Mouse (Mus musculus) hindbrain, embryonic 16.5 days (tissue): ENCODE measurements around the gene Slc22a7. TPM values are rescaled to one million over a fixed set of nuclear protein-coding genes. Genes with fewer than 3 reads are reported as not detected.

Source experiments
- ATAC-seq: fragments of 200-750 bp; cut with Nextera tagmentation; 2 replicates; pipeline ENCODE4 v1.8.0; 2017; ENCODE audit warnings: moderate TSS enrichment, moderate library complexity
- H3K27ac ChIP-seq: fragments of 300-500 bp; sonication (generic); 2 replicates; pipeline ENCODE4 v1.5.1; 2014; ENCODE audit warnings: low read depth, mild to moderate bottlenecking, control low read depth, low read length, moderate library complexity
- H3K27me3 ChIP-seq: fragments of 300-500 bp; sonication (generic); replicated peaks from 2 replicates; pipeline ENCODE4 v1.6.1; 2014; ENCODE audit warnings: low read length; ENCODE audit not compliant: control insufficient read depth, insufficient read depth
- H3K36me3 ChIP-seq: fragments of 300-500 bp; sonication (generic); 2 replicates; pipeline ENCODE4 v1.6.1; 2014; ENCODE audit warnings: mild to moderate bottlenecking, low read length, moderate library complexity, mixed read lengths; ENCODE audit not compliant: control insufficient read depth, insufficient read depth
- H3K4me1 ChIP-seq: fragments of 300-500 bp; sonication (generic); 2 replicates; pipeline ENCODE4 v1.6.1; 2014; ENCODE audit warnings: low read depth, low read length; ENCODE audit not compliant: control insufficient read depth, insufficient read depth
- H3K4me2 ChIP-seq: fragments of 300-500 bp; sonication (generic); 2 replicates; pipeline ENCODE4 v1.6.1; 2014; ENCODE audit warnings: mild to moderate bottlenecking, low read length, control low read depth, moderate library complexity
- H3K4me3 ChIP-seq: fragments of 300-500 bp; sonication (generic); 2 replicates; pipeline ENCODE4 v1.5.1; 2014; ENCODE audit warnings: mild to moderate bottlenecking, low read length, control low read depth, moderate library complexity
- H3K9ac ChIP-seq: fragments of 300-500 bp; sonication (generic); 2 replicates; pipeline ENCODE4 v1.6.1; 2014; ENCODE audit warnings: low read depth, mild to moderate bottlenecking, control low read depth, low read length, moderate library complexity
- H3K9me3 ChIP-seq: fragments of 300-500 bp; sonication (generic); 2 replicates; pipeline ENCODE4 v1.6.1; 2014; ENCODE audit warnings: mild to moderate bottlenecking, low read length, moderate library complexity; ENCODE audit not compliant: control insufficient read depth
- WGBS: fragments of 180-500 bp; shearing (Covaris S2); extraction: QIAGEN DNeasy Blood & Tissue Kit; methylation state at CpG from one replicate; pipeline ENCODE4 v1.1.7; 2014; 5-methylcytosine and 5-hydroxymethylcytosine counted together
- polyA plus RNA-seq: library from polyadenylated mRNA; unstranded; fragments of >200 nt; fragmentation: Nextera tagmentation; extraction: Ambion mirVana; gene quantifications from 2 replicates; pipeline ENCODE4 v1.2.1, GENCODE M21; 2015

Gene Slc22a7
- polyA plus RNA-seq, 1 experiment from 2014 or later, result not detected

- H3K9me3 ChIP-seq, result no peaks in the 10 kb centered on the region
- no peaks in the 10 kb centered on the region for H3K4me1 ChIP-seq
- H3K9ac ChIP-seq, result no peak overlapping the region
- H3K4me3 ChIP-seq, result no peak overlapping the region
- ATAC-seq, result no peak
- no peak overlapping the region for H3K4me2 ChIP-seq
- WGBS, result 84% methylated on average over 5 of the region's 5 CpGs
- peaks cover 21% of the 10 kb centered on the region; the same call in 1 of the 2 replicates for H3K36me3 ChIP-seq
- no peaks in the 10 kb centered on the region for H3K27me3 ChIP-seq
- H3K27ac ChIP-seq, result no peak overlapping the region
Observed at GRCm38 (mm10) chr17:46462226-46462625, 24.0 kb upstream of the Slc22a7 start.

- H3K4me1 ChIP-seq, result no peaks in the 10 kb centered on the region
- no peaks in the 10 kb centered on the region for H3K9me3 ChIP-seq
- no peak overlapping the region for H3K27ac ChIP-seq
- H3K36me3 ChIP-seq, result peaks cover 13% of the 10 kb centered on the region; the same call in 1 of the 2 replicates
- ATAC-seq, result no peak
- H3K27me3 ChIP-seq, result 0 out of 2 replicates have a peak, but pooled peaks cover 2% of the 10 kb centered on the region
- 20% methylated on average over 8 of the region's 8 CpGs for WGBS
- H3K9ac ChIP-seq, result 0 out of 2 replicates have a peak overlapping the region, but pooled peaks have one; percentile 14
- peak overlapping the region; percentile 32 for H3K4me2 ChIP-seq
- 0 out of 2 replicates have a peak overlapping the region, but pooled peaks have one; percentile 8 for H3K4me3 ChIP-seq
Observed at GRCm38 (mm10) chr17:46461347-46461746, 23.1 kb upstream of the Slc22a7 start.

GRCm38 (mm10) chr17:46460673-46461072, 22.4 kb upstream of the Slc22a7 start:
- Histone ChIP-seq H3K4me3 (peak overlapping the region; percentile 8; the same call in 1 of the 2 replicates), H3K9ac (no peak overlapping the region), H3K4me1 (peaks cover 2% of the 10 kb centered on the region; the same call in 1 of the 2 replicates), H3K4me2 (peak overlapping the region; percentile 32), H3K27me3 (0 out of 2 replicates have a peak, but pooled peaks cover 2% of the 10 kb centered on the region), H3K27ac (no peak overlapping the region), H3K9me3 (no peaks in the 10 kb centered on the region), H3K36me3 (peaks cover 10% of the 10 kb centered on the region; the same call in 1 of the 2 replicates)
- WGBS, result 4% methylated on average over 31 of the region's 32 CpGs
- no peak for ATAC-seq

- Histone ChIP-seq H3K4me2 (no peak overlapping the region), H3K4me1 (peaks cover 21% of the 10 kb centered on the region), H3K36me3 (0 out of 2 replicates have a peak, but pooled peaks cover 3% of the 10 kb centered on the region), H3K9me3 (no peaks in the 10 kb centered on the region), H3K27ac (no peak overlapping the region), H3K9ac (no peak overlapping the region), H3K4me3 (no peak overlapping the region), H3K27me3 (0 out of 2 replicates have a peak, but pooled peaks cover 2% of the 10 kb centered on the region)
- ATAC-seq, result no peak
- WGBS, result 48% methylated on average over 3 of the region's 3 CpGs
Observed at GRCm38 (mm10) chr17:46458439-46458838, 20.2 kb upstream of the Slc22a7 start.

GRCm38 (mm10) chr17:46457791-46458190, 19.5 kb upstream of the Slc22a7 start:
- no peak overlapping the region for H3K4me3 ChIP-seq
- 0 out of 2 replicates have a peak, but pooled peaks cover 3% of the 10 kb centered on the region for H3K36me3 ChIP-seq
- ATAC-seq, result no peak
- WGBS, result 18% methylated on average over 10 of the region's 10 CpGs
- H3K27me3 ChIP-seq, result 0 out of 2 replicates have a peak, but pooled peaks cover 2% of the 10 kb centered on the region
- no peak overlapping the region for H3K27ac ChIP-seq
- no peak overlapping the region for H3K4me2 ChIP-seq
- H3K9me3 ChIP-seq, result no peaks in the 10 kb centered on the region
- peaks cover 21% of the 10 kb centered on the region for H3K4me1 ChIP-seq
- H3K9ac ChIP-seq, result no peak overlapping the region

- Histone ChIP-seq H3K9ac (peak overlapping the region; percentile 36), H3K27me3 (0 out of 2 replicates have a peak, but pooled peaks cover 2% of the 10 kb centered on the region), H3K27ac (no peak overlapping the region), H3K4me3 (peak overlapping the region; percentile 31), H3K36me3 (peaks cover 2% of the 10 kb centered on the region; the same call in 1 of the 2 replicates), H3K4me2 (peak overlapping the region; percentile 69), H3K9me3 (no peaks in the 10 kb centered on the region), H3K4me1 (peaks cover 21% of the 10 kb centered on the region)
- 2% methylated on average over 33 of the region's 33 CpGs for WGBS
- peak; percentile 5; the same call in 1 of the 2 replicates for ATAC-seq
Observed at GRCm38 (mm10) chr17:46455110-46455691, 16.9 kb upstream of the Slc22a7 start.

GRCm38 (mm10) chr17:46454539-46454938, 16.3 kb upstream of the Slc22a7 start:
- Histone ChIP-seq H3K27ac (no peak overlapping the region), H3K4me2 (peak overlapping the region; percentile 69), H3K9ac (peak overlapping the region; percentile 4; the same call in 1 of the 2 replicates), H3K9me3 (no peaks in the 10 kb centered on the region), H3K27me3 (0 out of 2 replicates have a peak, but pooled peaks cover 2% of the 10 kb centered on the region), H3K4me1 (peaks cover 21% of the 10 kb centered on the region), H3K36me3 (no peaks in the 10 kb centered on the region; the same call in 1 of the 2 replicates), H3K4me3 (peak overlapping the region; percentile 31; the same call in 1 of the 2 replicates)
- 3% methylated on average over 9 of the region's 9 CpGs for WGBS
- ATAC-seq, result peak; percentile 28

GRCm38 (mm10) chr17:46453970-46454411, 15.7 kb upstream of the Slc22a7 start:
- peak; percentile 25; the same call in 1 of the 2 replicates for ATAC-seq
- Histone ChIP-seq H3K27ac (no peak overlapping the region), H3K4me1 (peaks cover 21% of the 10 kb centered on the region), H3K4me2 (peak overlapping the region; percentile 69), H3K36me3 (no peaks in the 10 kb centered on the region; the same call in 1 of the 2 replicates), H3K9me3 (no peaks in the 10 kb centered on the region), H3K4me3 (peak overlapping the region; percentile 26; the same call in 1 of the 2 replicates), H3K27me3 (0 out of 2 replicates have a peak, but pooled peaks cover 2% of the 10 kb centered on the region), H3K9ac (peak overlapping the region; percentile 39)
- under 1% methylated on average over 25 of the region's 26 CpGs for WGBS
